Comparison of ENCODE assay signal across 9 mouse cellular contexts in the genomic region with DNA sequence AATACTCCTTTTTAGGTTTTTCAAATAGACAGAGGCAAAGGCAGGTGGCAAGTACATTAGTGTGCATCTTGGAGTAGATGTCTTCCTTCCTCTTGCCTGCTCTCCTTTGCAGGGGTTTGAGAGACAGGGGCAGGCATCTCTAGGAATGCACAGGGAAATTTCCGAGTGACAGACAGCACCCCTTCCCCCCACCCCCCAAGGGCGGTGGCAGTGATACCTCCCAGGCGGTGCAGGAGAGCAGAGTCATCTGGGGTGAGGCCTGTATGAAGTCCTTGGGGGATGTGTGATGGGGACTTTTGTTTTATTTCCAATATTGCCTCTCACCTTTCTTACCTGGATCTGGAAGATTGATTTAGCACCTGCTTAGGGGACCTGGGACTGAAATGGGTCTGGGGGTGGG. TPM values are rescaled to one million over a fixed set of nuclear protein-coding genes. Genes with fewer than 3 reads are reported as not detected.
DNase-seq lines count a peak whose midpoint lies in the region; ATAC-seq and TF ChIP-seq lines count a peak whose summit lies in the region.
"Had no signal": no experiment of that assay in that cellular context is flagged by ENCODE, and none has a peak within 500 bp of the region (broad histone marks: within the 10 kb centered on the region; RNA-seq: fewer than 3 reads in every experiment).

No protein-coding gene starts in this region.

- ATAC-seq in heart, embryonic 14.5 days (ENCODE audit: insufficient number of reproducible peaks, insufficient read depth, low FRiP score, low read depth), result no peak
- ATAC-seq in G1E (ENCODE audit: extremely low read depth, insufficient number of reproducible peaks, low FRiP score, poor library complexity, severe bottlenecking), result no peak
- peak; percentile 19 for ATAC-seq in forebrain, embryonic 16.5 days
- no peak for ATAC-seq in liver, postnatal 0 days
- ATAC-seq: Patski had no signal

- H3K9ac ChIP-seq in heart, embryonic 14.5 days (ENCODE audit: low read length), result peak overlapping the region; percentile 83
- peak overlapping the region; percentile 74 for H3K9ac ChIP-seq in forebrain, embryonic 16.5 days (replicated peaks; ENCODE audit: low read depth, low read length)
- no peak overlapping the region for H3K9ac ChIP-seq in liver, postnatal 0 days (replicated peaks)

- 5% methylated on average over 3 of the region's 3 CpGs for WGBS in heart, embryonic 14.5 days
- WGBS in forebrain, embryonic 16.5 days, result 5% methylated on average over 3 of the region's 3 CpGs
- 16% methylated on average over 3 of the region's 3 CpGs for WGBS in liver, postnatal 0 days (ENCODE audit: insufficient replicate concordance)

- H3K27me3 ChIP-seq in heart, embryonic 14.5 days (ENCODE audit: control insufficient read depth, insufficient read depth, low read length), result no peaks in the 10 kb centered on the region
- H3K27me3 ChIP-seq in G1E (ENCODE audit: insufficient read depth, low read length), result peaks cover 37% of the 10 kb centered on the region
- H3K27me3 ChIP-seq in forebrain, embryonic 16.5 days (replicated peaks; ENCODE audit: control insufficient read depth, insufficient read depth, low read length), result no peaks in the 10 kb centered on the region
- peaks cover 25% of the 10 kb centered on the region for H3K27me3 ChIP-seq in liver, postnatal 0 days (ENCODE audit: insufficient read depth, low read length)

- peak overlapping the region; percentile 57 for H3K4me3 ChIP-seq in heart, embryonic 14.5 days (ENCODE audit: control insufficient read depth in 1 of 2, insufficient read depth in 1 of 2, low read depth in 1 of 2, low read length in 2 of 2)
- peak overlapping the region; percentile 64; the same call in 1 of the 2 replicates for H3K4me3 ChIP-seq in G1E (ENCODE audit: low read depth, low read length)
- H3K4me3 ChIP-seq in forebrain, embryonic 16.5 days (replicated peaks; ENCODE audit: low read length), result peak overlapping the region; percentile 55
- peak overlapping the region; percentile 57 for H3K4me3 ChIP-seq in liver, postnatal 0 days (ENCODE audit: low read depth, low read length)

- no peaks in the 10 kb centered on the region for H3K9me3 ChIP-seq in heart, embryonic 14.5 days (ENCODE audit: control insufficient read depth, low read length)
- peaks cover 7% of the 10 kb centered on the region for H3K9me3 ChIP-seq in G1E (replicated peaks)
- H3K9me3 ChIP-seq in forebrain, embryonic 16.5 days (ENCODE audit: control insufficient read depth, low read length), result no peaks in the 10 kb centered on the region
- no peaks in the 10 kb centered on the region for H3K9me3 ChIP-seq in liver, postnatal 0 days (ENCODE audit: low read length)

- no peak for DNase-seq in heart, postnatal 4 days
- DNase-seq in G1E (ENCODE audit: low spot score), result no peak
- no peak for DNase-seq in liver, postnatal 0 days
- no peak for DNase-seq in B cell, adult 2 months
- no peak for DNase-seq in urinary bladder, adult 2 months (ENCODE audit: low spot score)
- DNase-seq in layer of hippocampus, postnatal 14 days (ENCODE audit: low spot score in 2 of 2), result no peak

- peak overlapping the region; percentile 76 for H3K4me2 ChIP-seq in heart, embryonic 14.5 days (ENCODE audit: low read length)
- H3K4me2 ChIP-seq in forebrain, embryonic 16.5 days (ENCODE audit: low read length), result peak overlapping the region; percentile 77
- peak overlapping the region; percentile 93 for H3K4me2 ChIP-seq in liver, postnatal 0 days (ENCODE audit: low read depth, low read length)

- no peak for TF ChIP-seq EP300 in liver, postnatal 0 days (IDR thresholded peaks at IDR 0.05; ENCODE audit: low read depth)

- peaks cover 8% of the 10 kb centered on the region in 2 experiments; a peak in 3 of 4 replicates for H3K4me1 ChIP-seq in heart, embryonic 14.5 days (ENCODE audit: control insufficient read depth in 2 of 2, insufficient read depth in 2 of 2, low read length in 2 of 2)
- peaks cover 15% of the 10 kb centered on the region for H3K4me1 ChIP-seq in G1E (ENCODE audit: insufficient read depth, low read depth, low read length)
- peaks cover 13% of the 10 kb centered on the region for H3K4me1 ChIP-seq in forebrain, embryonic 16.5 days (replicated peaks; ENCODE audit: control insufficient read depth, insufficient read depth, low read length)
- no peaks in the 10 kb centered on the region; the same call in 1 of the 2 replicates for H3K4me1 ChIP-seq in liver, postnatal 0 days (ENCODE audit: insufficient read depth)

- H3K27ac ChIP-seq in heart, embryonic 14.5 days (replicated peaks in 1 of 2; ENCODE audit: control insufficient read depth in 1 of 2, insufficient read depth in 1 of 2, low read depth in 2 of 2, low read length in 2 of 2), result peak overlapping the region; percentile 4 to 88; a peak in 3 of 4 replicates
- peak overlapping the region; percentile 82 for H3K27ac ChIP-seq in forebrain, embryonic 16.5 days (ENCODE audit: low read length)
- no peak overlapping the region for H3K27ac ChIP-seq in liver, postnatal 0 days (ENCODE audit: low read depth)

- H3K36me3 ChIP-seq in heart, embryonic 14.5 days (ENCODE audit: control insufficient read depth, insufficient read depth, low read length), result no peaks in the 10 kb centered on the region
- no peaks in the 10 kb centered on the region for H3K36me3 ChIP-seq in G1E (replicated peaks)
- no peaks in the 10 kb centered on the region for H3K36me3 ChIP-seq in forebrain, embryonic 16.5 days (ENCODE audit: control insufficient read depth, insufficient read depth)
- no peaks in the 10 kb centered on the region for H3K36me3 ChIP-seq in liver, postnatal 0 days (replicated peaks; ENCODE audit: insufficient read depth, low read length)

- no peak for TF ChIP-seq CTCF in G1E (IDR thresholded peaks at IDR 0.05; ENCODE audit: low read depth, low read length)
- TF ChIP-seq CTCF in liver, postnatal 0 days (IDR thresholded peaks at IDR 0.05; ENCODE audit: low read depth), result no peak

RNA-seq across cellular contexts. Expression of a gene that starts 1.2 kb away (rescaled TPM):
- 19.0 and 23.6 TPM in 2 replicates for polyA plus RNA-seq in heart, embryonic 14.5 days (2014; fragmentation: Nextera tagmentation; extraction: Ambion mirVana)
- total RNA-seq in heart, postnatal 4 days (2021), result 10 to 100 TPM; 22.4 to 22.9 TPM
- total RNA-seq in G1E (2014; fragmentation: Nextera tagmentation) (not detected in 2 replicates), G1E (2017) (0.12 and 0.16 TPM in 2 replicates)
- polyA plus RNA-seq in G1E (2012), result not detected in 2 replicates
- 217 and 239 TPM in 2 replicates for polyA plus RNA-seq in forebrain, embryonic 16.5 days (2015; fragmentation: Nextera tagmentation; extraction: Ambion mirVana)
- polyA plus RNA-seq in liver, postnatal 0 days (2015; fragmentation: Nextera tagmentation; extraction: Ambion mirVana), result 1.9 and 2.3 TPM in 2 replicates
- polyA plus RNA-seq in urinary bladder, adult 2 months (2012; rRNA removed), result 10.2 TPM in 2 replicates
- 100 to 1,000 TPM; 119 to 120 TPM for total RNA-seq in layer of hippocampus, postnatal 14 days (2021)
